Mouse (Mus musculus) kidney, postnatal 36 days (tissue): ENCODE results near the gene Phactr4.

Experiments used
- DNase-seq, 2 experiments: peaks; one replicate each; pipeline ENCODE4 v3.0.0; 2021 to 2022; ENCODE audit warnings: mixed read lengths in 2 of 2

Phactr4 gene

DNA sequence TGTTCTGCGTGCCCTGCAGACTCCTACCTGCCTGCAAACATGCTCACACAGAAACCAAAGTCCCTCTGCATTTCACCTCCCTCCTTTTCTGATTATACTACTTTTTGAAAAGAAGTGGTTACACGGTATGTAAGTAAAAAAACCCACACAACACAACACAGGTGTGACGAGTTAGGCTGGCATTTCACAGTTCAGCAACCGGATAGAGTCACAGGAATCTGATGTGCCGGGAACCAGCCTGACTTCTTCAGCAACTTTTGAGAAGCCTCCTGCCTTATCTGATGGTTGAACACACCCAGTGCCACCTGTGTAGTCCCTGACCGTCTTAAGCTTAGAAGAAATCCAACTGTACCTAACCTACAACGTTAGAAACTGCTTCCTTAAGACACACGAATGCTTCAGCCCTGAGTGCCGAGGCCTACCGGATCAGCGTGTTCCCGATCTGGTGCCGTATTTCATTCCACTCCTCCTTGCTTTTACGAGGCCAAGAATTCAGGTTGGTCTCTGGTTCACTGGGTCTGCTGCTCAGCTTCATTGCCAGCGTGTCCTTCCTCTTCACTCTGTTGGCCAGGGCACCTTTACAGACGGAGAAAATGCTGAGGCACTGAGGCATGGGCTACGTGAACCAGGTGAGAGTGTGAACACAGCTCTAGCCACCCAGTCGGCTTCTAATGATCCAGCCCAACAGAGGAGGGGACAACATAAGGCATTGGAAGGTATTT, 54.6 kb downstream of the Phactr4 start:
- peak in 1 of 2 experiments; percentile 30 for DNase-seq

DNA sequence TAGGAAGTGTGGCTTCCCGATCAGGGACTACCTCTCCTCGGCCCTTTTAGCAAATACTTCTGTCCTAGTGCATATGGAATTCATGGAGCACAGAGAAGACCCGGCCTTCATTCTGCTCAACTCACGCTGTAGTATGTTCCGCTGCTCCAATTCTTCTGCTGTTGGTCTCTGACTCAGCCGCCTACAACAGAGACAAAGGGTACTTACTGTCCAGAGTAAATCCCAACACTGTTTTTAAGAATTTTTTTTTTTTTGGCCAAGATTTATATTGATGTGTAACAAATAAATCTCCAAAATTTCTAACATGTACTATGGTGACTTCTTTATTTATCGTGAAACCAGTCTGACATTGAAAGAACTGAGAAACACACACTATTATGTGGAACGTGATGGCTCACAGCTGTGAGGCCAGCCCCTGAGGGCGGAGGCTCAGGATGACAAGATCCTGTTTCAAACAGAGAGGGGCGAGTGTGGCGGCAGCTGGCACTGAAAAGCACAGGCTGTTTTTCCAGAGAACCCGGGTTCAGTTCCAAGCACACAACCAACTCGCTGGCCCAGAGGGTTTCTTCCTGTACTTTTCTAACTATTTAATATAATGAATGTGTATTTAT, 56.7 kb downstream of the Phactr4 start:
- no peak for DNase-seq

DNA sequence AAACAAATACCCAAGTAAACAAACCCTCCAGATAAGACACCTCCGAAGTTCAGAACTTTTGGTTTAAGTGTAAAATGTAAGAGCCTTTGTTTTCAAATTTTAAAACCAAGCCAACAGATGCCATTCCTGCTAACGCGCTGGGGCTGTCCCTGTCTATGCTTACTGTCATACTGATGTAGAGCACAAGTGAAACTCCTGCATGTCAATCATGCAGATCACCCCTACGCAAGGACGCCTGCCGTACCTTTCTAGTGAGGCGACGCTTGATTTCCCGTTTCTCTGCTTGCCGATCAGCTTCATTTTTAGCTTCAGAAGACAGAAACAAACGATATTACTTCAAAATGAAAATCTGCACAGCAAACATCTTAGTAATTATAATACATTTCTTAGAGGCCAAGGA, 58.8 kb downstream of the Phactr4 start:
- no peak for DNase-seq

DNA sequence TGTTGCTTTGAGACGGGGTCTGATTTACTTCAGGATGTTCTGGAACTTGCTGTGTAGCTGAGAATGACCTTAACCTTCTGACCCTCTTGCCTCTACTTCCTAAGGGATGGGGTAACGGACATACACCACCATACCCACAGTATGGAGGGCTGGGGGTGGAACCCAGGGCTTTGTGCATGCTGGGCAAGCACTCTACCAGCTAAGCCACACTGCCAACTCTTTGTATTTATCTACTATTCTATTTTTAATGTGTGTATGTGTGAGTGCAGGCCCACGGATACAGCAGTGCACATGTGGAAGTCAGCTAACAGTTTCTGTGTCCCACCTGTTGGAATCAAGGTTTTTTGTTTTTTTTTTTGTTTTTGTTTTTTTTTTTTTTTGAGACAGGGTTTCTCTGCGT, 62.8 kb downstream of the Phactr4 start:
- no peak for DNase-seq

DNA sequence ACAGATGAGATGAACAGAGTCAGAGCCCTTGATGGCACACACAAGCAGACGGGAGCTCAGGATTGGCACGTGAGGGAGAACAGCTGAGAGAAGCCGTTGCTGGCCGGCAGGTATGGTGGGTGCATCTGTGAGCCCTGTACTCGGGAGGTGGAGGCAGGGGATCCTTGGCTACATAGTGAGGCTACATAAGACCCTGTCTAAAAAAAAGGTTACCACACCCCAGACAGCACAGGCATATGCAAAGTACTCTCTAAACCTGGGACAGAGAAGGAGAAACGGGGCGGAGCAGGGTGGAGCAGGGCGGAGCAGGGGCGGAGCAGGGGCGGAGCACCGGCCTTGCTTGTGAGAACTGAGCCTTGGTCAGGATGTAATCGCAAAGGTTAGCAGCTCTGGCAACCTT, 66.1 kb downstream of the Phactr4 start:
- DNase-seq = peak; percentile 59 to 78

DNA sequence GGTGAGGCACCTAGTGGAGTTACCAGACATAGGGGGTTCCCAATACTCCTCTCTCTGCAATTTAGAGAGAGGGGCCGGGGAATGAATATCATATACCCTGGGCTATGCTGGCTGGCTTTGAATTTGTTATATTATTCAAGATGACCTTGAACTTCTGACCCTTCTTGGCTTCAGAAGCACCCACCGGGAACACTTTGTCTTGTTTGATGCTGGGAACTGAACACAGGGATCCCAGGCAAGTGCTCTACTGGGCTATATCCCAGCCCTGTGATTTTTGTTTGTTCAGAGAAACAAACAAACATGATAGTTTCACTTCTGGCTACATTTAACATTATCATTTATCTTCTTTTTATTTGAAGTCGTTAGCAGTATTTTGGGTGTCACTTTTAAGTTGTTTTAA, 66.9 kb downstream of the Phactr4 start:
- no peak for DNase-seq

DNA sequence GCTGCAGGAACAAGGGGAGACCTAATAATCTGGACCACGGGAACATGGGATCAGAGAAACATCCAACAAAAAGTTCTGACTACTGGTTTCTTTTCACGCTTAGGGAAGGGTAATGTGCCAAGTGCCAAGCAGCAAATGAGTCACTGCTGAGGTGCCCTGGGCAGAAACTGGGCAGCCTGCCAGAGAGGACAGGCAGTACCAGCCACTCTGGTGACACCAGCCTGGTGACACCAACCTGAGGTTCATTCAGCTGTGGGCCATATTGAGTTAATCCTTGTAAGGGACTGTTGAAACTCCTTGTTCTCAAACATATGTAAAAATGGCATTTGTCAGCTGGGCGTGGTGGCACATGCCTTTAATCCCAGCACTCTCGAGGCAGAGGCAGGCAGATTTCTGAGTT, 67.7 kb downstream of the Phactr4 start:
- DNase-seq = peak; percentile 69 to 77

DNA sequence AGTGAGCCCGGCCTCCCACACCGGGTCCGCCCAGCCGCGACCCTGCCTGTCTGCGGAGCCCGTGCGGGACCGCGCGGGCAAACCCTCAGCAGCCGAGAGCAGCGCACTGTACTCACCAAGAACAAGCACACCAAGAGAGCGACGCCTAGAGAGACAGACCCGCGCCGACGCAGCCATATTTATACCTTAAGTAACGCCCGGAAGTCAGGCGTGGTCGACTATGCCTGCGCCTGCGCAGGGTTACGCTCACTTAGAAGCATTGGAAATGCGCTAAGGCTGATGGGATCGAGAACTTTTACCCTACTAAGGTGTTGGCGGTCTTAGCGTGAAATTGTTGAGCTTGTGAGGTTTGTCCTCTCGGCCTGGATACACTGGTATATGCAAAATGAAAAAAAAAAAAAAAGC, 68.8 kb downstream of the Phactr4 start, which contains the start of gene Rcc1:
Gene Rcc1, minus strand, starts transcription at position 125 of the 405 bp plus-strand sequence.
- peak; percentile 93 to 95 for DNase-seq

DNA sequence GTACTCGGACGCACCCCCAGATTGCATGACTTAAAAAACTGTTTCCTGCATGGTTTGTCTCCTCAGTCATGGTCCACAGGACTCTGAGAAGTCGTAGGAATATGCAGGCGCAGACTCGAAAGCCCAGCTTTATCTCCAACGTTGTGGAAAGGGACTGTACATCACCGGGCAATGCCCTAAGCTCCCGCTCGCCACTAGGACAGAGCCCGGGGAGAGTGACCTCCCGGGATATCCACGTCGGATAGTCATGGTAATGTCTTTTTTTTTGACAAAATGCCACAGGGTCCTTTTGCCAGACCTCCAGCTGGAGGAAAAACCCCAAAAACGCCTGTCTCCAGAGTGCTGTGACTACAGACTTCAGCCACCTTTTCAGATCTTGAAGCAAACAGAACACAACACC, 69.5 kb downstream of the Phactr4 start:
- DNase-seq = peak in 1 of 2 experiments; percentile 46

DNA sequence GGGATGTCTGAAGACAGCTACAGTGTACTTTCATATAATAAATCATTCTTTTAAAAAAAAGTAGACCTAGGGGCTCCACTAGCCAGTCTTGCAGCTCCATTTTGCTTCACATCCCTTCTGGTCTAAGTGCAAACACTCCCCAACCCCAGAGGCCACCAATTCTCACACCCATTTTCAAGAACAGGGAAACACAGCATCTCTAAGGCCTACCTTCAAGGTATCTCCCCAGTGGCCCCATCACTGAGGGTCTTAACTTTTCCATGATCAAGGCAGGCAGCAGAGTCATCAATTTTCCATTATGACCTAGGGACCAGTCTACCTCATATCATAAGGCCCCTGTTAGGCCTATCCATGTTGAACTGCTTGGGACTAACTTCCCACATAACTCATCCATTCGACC, 70.9 kb downstream of the Phactr4 start:
- no peak for DNase-seq

DNA sequence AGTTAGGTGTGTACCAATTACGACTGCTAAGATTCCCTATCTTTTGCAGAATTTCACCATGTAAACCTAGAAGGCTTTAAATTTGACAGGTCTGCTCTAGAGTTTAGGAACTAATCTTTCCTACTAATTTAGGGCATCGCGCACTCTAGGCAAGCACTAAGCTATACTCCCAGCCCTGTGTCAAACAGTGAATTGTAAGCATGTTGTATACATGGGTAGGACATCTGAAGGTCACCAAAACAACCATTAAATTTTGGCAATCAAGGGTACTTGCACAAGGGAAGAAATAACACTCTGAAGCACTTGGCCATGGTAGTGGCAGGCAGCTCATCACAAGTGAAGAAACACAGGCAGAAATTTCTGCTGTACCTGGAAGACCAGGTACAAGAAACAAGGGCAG, 71.4 kb downstream of the Phactr4 start:
- DNase-seq = no peak

DNA sequence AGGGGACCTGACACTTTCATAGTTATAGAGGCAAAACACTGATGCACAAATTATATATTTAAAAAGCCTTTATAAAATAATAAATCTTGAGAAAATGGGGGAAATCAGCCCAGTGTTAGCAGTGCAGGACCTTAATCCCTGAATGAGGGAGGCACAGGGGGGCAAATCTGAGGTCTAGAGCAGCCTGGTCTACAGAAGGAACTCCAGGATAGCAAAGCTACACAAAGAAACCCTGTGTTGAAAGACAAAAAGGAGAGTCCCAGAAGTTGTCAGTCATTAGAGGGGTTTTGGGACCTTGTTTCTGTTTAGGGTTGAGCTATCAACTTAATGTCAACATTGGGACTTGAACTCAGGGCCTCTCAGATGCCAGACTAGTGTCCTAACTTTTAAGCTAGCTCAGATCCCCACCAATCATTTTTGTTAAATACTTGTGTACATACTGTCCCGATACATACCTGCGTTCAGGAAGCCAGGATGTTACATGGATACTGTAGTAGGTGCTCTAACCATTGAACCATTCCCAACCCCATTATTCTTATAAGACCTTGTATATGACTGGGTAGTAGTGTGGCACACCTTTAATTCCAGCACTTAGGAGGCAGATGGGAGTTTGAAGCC, 72.1 kb downstream of the Phactr4 start:
- DNase-seq = no peak

DNA sequence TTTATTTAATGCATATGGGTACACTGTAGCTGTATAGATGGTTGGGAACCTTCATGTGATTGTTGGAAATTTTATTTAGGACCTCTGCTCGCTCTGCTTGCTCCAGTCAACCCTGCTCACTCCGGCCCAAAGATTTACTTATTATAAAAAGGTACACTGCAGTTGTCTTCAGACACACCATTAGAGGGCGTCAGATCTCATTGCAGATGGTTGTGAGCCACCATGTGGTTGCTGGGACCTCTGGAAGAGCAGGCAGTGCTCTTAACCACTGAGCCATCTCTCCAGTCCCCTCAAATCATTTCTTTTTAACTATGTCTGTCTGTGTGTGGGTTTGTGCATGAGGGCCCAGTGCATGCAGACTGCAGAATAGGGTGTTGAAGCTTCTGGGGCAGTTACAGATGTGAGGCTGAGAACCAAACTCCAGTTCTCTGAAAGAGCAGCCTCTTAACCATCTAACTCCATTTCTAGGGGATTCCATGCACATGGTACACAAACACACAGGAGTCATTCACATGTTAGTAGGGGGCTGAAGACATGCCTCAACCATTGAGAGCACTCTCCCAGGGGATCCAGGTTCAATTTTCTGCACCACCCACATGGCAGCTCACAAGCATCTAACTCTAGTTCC, 72.7 kb downstream of the Phactr4 start:
- DNase-seq = no peak

DNA sequence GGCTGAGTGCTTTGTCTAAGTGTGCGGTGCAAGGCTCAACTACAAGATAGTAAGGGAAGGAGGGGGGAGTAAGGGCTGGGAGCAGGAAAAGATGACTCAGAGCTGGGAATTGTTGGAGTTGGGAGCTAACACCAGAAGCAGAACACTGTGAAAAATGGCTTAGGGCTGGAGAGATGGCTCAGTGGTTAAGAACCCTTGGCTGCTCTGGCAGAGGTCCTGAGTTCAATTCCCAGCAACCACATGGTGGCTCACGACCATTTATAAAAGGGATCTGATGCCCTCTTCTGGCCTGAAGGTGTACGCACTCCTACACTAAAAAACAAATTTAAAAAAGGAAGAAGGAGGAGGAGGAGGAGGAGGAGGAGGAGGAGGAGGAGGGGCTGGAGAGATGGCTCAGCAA, 75.6 kb downstream of the Phactr4 start:
- DNase-seq = peak in 1 of 2 experiments; percentile 22

DNA sequence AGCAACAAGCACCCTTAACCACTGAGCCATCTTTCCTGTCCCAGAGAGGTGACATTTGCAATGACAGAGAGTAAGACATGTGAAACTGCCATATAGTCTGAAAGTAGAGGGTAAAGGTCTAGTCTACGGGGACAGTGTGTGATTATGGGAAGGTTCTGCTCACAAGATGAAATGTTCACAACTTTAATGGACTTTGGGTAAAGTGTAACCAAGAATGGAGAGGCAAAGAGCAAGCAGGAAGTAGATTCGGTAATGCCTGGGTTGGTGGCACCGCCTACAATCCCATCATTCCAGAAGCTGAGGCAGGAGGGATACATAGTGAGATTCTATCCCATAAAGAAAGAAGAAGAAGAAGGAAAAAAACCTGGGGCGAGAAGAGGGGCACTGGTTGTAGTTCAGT, 76.0 kb downstream of the Phactr4 start:
- DNase-seq = peak; percentile 60 to 71

DNA sequence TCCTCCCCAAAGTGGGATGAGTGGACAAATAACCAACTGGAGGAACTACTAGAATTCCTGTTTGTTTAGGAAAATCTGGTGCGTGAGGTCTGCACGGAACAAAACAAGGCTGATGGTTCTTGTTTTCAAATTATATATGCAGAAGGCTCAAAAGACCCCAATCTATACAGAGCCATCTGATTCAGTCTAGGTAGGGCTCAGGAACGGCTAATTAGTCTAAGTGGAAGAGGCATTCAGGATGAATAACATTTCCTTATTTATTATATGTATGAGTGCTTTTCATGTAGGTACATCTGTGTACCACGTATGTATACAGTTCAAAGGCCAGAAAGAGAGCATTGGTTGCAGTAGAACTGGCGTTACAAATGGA, 76.5 kb downstream of the Phactr4 start:
- no peak for DNase-seq

DNA sequence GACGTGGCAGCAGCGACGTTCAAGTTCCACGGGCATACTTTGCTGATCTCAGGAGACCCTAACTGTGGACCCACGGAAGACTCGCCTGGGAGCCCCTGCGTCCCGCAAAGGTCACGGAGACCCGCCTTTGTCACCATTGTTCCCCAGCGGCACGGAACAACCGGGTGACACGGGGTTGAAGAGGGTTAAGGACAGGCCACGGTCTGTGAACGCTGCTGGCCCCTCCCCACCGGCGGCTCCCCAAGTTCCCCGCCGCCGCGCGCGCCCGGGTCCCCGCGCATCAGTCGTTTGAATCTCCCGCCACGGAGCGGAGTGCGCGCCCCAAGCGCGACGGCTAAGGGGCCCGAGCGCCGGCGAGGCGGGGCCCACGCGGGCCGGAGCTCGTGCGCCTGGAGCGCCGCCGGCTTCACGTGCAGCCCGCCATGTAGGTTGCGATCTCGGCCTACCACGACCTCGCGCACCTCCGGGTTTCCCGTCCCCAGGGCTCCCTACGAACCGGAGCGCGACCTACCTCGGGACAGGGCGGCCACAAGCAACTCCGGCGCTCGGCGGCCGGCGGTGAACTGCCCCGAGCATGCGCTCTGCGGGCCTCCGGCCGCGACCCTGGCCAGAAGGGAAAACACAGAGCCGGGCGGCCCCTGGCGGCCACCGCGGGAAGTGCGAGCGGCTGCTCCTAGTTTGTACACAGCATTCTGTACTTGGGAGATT, 77.0 kb downstream of the Phactr4 start:
- DNase-seq = peak; percentile 95 to 99

DNA sequence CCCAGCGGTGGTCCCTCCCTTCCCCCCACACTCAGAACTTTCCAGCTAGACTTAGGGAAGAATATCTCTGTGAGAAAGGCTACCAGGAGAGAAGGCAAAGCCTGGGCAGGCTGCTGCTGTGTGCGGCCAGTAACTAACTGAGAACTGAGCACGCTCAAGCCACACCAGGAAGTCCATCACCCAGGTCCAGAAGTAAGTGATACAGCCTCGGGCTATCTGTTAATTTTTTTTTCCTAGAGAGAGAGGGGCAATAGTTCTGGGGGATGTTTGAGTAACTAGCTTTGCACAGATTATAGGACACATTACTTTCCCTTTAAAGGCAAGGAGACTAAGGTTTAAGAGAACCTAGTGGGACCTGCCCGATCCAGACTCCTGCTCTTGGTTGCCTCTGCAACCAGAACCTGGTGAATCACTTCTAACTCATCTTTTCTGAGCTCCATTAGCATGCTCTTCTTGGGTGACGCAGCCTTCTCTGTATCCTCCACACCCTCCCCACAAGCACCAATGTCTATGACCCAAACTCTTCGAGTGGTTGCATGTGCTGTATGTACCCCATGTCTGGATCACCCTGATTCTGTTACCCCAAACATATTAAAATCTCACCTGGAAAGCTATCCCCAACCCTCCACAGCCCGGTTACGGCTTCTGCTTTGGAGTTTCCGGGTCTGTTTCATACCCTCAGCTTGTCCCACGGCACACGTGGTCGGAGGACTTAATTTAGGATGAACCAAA, 77.7 kb downstream of the Phactr4 start:
- DNase-seq = no peak

DNA sequence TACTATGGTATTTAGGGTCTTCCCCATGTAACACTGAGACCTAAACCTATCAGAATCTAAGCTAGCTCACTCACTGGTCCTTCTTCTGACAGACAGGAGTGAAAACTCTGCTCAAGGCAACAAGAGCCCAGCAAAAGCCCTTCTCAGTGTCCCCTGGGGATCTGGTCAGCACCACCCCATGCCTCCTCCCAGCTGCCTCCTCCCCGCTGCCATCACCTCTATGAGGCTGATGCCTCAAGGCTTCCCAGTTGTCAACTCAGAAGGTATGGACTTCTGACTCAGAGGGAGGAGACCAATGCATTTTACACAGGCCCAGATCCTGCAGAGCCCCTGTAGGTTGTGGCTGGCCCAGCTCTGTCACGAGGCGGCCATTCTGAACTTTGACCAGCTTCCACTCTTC, 80.8 kb downstream of the Phactr4 start:
- DNase-seq = peak in 1 of 2 experiments; percentile 25

DNA sequence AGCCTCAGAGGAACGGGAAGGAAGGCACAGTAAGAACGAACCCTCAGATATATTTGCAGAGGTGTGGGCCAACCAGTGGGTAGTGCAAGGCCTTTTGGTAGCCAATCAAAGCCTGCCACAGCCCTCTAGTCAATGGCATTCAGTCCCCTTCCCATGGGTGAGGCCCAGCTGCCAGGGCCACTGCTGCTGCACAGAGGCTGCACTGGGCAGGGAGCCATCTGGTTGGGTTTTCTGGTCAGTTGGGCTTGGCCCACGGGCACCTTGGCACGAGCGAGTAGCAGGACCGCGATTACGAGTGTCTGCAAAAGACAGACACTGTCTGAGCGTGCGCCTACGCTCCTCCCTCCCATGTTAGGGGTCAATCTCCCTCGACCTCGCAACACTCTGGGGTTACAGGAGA, 83.3 kb downstream of the Phactr4 start:
- peak; percentile 84 to 91 for DNase-seq

DNA sequence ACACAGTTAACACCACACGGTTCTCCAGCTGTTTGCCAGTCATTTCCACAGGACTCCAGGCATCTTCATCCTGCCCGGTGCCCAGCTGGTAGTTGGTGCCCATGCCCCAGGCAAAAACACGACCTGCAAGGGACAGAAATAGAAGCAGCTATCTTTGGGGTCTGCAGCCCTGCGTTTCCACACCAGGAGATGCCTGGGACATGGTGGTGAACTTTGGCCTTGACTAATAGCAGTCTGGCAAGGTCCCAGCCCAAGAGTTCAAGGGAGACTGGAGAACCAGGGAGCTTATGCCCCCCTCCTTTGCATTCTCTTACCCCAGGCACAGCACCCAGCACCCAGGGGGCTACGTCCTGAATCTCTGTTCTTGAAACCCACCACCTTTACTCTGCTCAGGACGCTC, 89.4 kb downstream of the Phactr4 start:
- peak; percentile 61 to 72 for DNase-seq

DNA sequence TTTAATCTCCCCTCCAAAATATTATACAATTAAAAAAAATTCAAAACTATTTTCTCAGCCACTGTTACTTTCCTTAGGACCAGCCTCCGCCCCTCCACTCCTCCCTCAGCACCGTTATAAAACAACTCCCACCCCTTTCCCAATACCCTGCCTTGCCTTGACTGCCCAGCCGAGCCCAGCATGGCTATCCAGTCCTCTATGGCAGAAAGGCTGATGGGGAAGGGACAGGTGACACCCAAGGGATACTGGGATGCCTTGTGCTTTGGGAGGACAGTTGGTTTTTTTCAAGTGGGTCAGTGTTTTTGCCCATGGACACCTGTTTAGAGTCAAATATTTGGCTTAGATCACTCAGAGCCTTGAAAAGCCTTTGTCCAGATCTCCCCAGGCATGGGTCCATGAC, 90.3 kb downstream of the Phactr4 start:
- no peak for DNase-seq
